Mouse (Mus musculus) kidney, postnatal 4 days (tissue): ENCODE results near the gene Ccdc24.

ENCODE experiments used
- DNase-seq, 2 experiments: peaks; one replicate each; pipeline ENCODE4 v3.0.0; 2021; ENCODE audit warnings: mixed read lengths in 2 of 2

The Ccdc24 gene

GRCm38 (mm10) chr4:117890750-117891149 is 18.4 kb upstream of the Ccdc24 start:
- DNase-seq = no peak

GRCm38 (mm10) chr4:117890031-117890430 is 17.7 kb upstream of the Ccdc24 start:
- DNase-seq = no peak

- DNase-seq = no peak
These were observed 17.1 kb upstream of the Ccdc24 start for GRCm38 (mm10) chr4:117889471-117889870.

GRCm38 (mm10) chr4:117887920-117888319 is 15.6 kb upstream of the Ccdc24 start:
- no peak for DNase-seq

GRCm38 (mm10) chr4:117887133-117887532 is 14.8 kb upstream of the Ccdc24 start, which contains the start of gene Atp6v0b:
Gene Atp6v0b (minus strand): TSS chr4:117887333.
- peak; percentile 97 for DNase-seq

- peak; percentile 31 to 46 for DNase-seq
These were observed 14.3 kb upstream of the Ccdc24 start for GRCm38 (mm10) chr4:117886644-117887043.

- DNase-seq = no peak
These were observed 13.6 kb upstream of the Ccdc24 start for GRCm38 (mm10) chr4:117885994-117886393.

GRCm38 (mm10) chr4:117885093-117885492 is 12.7 kb upstream of the Ccdc24 start:
- no peak for DNase-seq

GRCm38 (mm10) chr4:117884146-117884545 is 11.8 kb upstream of the Ccdc24 start:
- no peak for DNase-seq

GRCm38 (mm10) chr4:117882701-117883691 is 10.6 kb upstream of the Ccdc24 start, which contains the start of gene B4galt2:
Gene B4galt2 (minus strand): TSS chr4:117883487.
- peak; percentile 75 to 82 for DNase-seq

GRCm38 (mm10) chr4:117878703-117879102 is 6.3 kb upstream of the Ccdc24 start:
- DNase-seq = no peak

- DNase-seq = no peak
These were observed 5.9 kb upstream of the Ccdc24 start for GRCm38 (mm10) chr4:117878301-117878700.

GRCm38 (mm10) chr4:117873615-117874014 is 1.3 kb upstream of the Ccdc24 start:
- no peak for DNase-seq

GRCm38 (mm10) chr4:117871787-117872186 is 570 bp downstream of the Ccdc24 start:
- DNase-seq = no peak

- DNase-seq = no peak
These were observed 1.9 kb downstream of the Ccdc24 start for GRCm38 (mm10) chr4:117870437-117870836.

- DNase-seq = no peak
These were observed 3.0 kb downstream of the Ccdc24 start for GRCm38 (mm10) chr4:117869317-117869716.

GRCm38 (mm10) chr4:117867823-117868222 is 4.5 kb downstream of the Ccdc24 start:
- peak; percentile 83 to 84 for DNase-seq

GRCm38 (mm10) chr4:117867000-117867399 is 5.4 kb downstream of the Ccdc24 start:
- no peak for DNase-seq

- DNase-seq = peak; percentile 83 to 89
These were observed 6.3 kb downstream of the Ccdc24 start for GRCm38 (mm10) chr4:117866083-117866482.

GRCm38 (mm10) chr4:117862823-117863222 is 9.5 kb downstream of the Ccdc24 start:
- DNase-seq = peak; percentile 55 to 66

GRCm38 (mm10) chr4:117860570-117860969 is 11.8 kb downstream of the Ccdc24 start:
- no peak for DNase-seq

GRCm38 (mm10) chr4:117858794-117859193 is 13.6 kb downstream of the Ccdc24 start:
- peak; percentile 83 to 85 for DNase-seq

- peak; percentile 46 to 49 for DNase-seq
These were observed 17.2 kb downstream of the Ccdc24 start for GRCm38 (mm10) chr4:117855146-117855545.
